Mouse (Mus musculus) bone marrow macrophage, adult 2 months (primary cell): ENCODE results near the gene Pear1.

Source experiments
- CTCF ChIP-seq: IDR thresholded peaks from 2 replicates; pipeline ENCODE4 v1.5.1; 2012; ENCODE audit warnings: low read depth, mild to moderate bottlenecking, low read length, moderate library complexity
- POLR2A ChIP-seq: IDR thresholded peaks from 2 replicates; pipeline ENCODE4 v1.6.1; 2012; ENCODE audit warnings: mild to moderate bottlenecking, low read depth, low read length, borderline replicate concordance

DNA sequence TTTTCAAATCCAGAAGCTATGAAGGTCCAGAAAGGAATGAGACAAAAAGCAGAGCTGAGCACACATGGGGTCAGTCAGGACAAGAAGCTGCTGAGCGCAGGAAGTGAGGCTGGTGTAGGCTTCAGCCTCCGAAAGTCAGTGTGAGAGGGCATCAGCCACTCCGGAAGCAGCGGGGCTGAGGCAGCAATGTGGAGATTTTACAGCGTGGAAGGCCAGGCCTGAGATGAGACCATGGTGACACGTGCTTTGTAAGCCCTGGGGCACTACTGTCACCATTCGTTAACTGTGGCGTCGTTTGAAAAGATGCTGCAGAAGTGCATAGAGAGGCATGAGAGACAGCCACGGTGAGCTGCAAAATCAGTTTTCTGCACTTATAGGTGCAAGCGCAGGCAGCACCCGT lies 5.9 kb downstream of the Pear1 start:
- TF ChIP-seq CTCF (no peak), POLR2A (no peak)
